9 mouse cellular contexts compared by ENCODE assay signal in genomic region chr8:95242826-95243571, GRCm38 (mm10). TPM values are rescaled to one million over a fixed set of nuclear protein-coding genes. Genes with fewer than 3 reads are reported as not detected.
A peak's percentile ranks its signal among the peaks of the same experiment; 100 is the strongest.
DNase-seq lines count a peak whose midpoint lies in the region; ATAC-seq lines count a peak whose summit lies in the region.
"Had no signal": no experiment of that assay in that cellular context is flagged by ENCODE, and none has a peak within 500 bp of the region (broad histone marks: within the 10 kb centered on the region; RNA-seq: fewer than 3 reads in every experiment).

No protein-coding gene starts in this region.

- WGBS in forebrain, embryonic 12.5 days, result 17% methylated on average over 12 of the region's 12 CpGs
- 22% methylated on average over 12 of the region's 12 CpGs for WGBS in kidney, embryonic 16.5 days
- 74% methylated on average over 12 of the region's 12 CpGs for WGBS in midbrain, embryonic 10.5 days
- 63% methylated on average over 12 of the region's 12 CpGs for WGBS in heart, embryonic 10.5 days

- H3K36me3 ChIP-seq in forebrain, embryonic 12.5 days (replicated peaks), result no peaks in the 10 kb centered on the region
- H3K36me3 ChIP-seq in kidney, embryonic 16.5 days (ENCODE audit: insufficient read depth, low read length), result no peaks in the 10 kb centered on the region
- no peaks in the 10 kb centered on the region for H3K36me3 ChIP-seq in midbrain, embryonic 10.5 days
- H3K36me3 ChIP-seq in heart, embryonic 10.5 days, result no peaks in the 10 kb centered on the region
- H3K36me3 ChIP-seq: embryonic facial prominence, embryonic 13.5 days had no signal

- H3K9me3 ChIP-seq in forebrain, embryonic 12.5 days, result no peaks in the 10 kb centered on the region
- no peaks in the 10 kb centered on the region for H3K9me3 ChIP-seq in kidney, embryonic 16.5 days (ENCODE audit: low read length)
- no peaks in the 10 kb centered on the region for H3K9me3 ChIP-seq in midbrain, embryonic 10.5 days (replicated peaks)
- no peaks in the 10 kb centered on the region for H3K9me3 ChIP-seq in heart, embryonic 10.5 days
- H3K9me3 ChIP-seq: embryonic facial prominence, embryonic 13.5 days had no signal

- peak; percentile 31 for DNase-seq in gastrocnemius, postnatal 14 days
- no peak for DNase-seq in gastrocnemius, postnatal 36 days
- no peak for DNase-seq in midbrain, embryonic 10.5 days (ENCODE audit: low spot score)
- DNase-seq in spleen, postnatal 36 days (ENCODE audit: low spot score in 2 of 2), result no peak
- DNase-seq in heart, embryonic 10.5 days (ENCODE audit: low spot score), result no peak
- DNase-seq in c-Kit-positive CD71-positive TER-119-positive erythroid progenitor cells, embryonic 14.5 days (ENCODE audit: low spot score), result no peak

- 0 out of 2 replicates have a peak overlapping the region, but pooled peaks have one; percentile 36 for H3K9ac ChIP-seq in forebrain, embryonic 12.5 days
- H3K9ac ChIP-seq in kidney, embryonic 16.5 days (replicated peaks; ENCODE audit: low read length), result no peak overlapping the region; the same call in 1 of the 2 replicates
- H3K9ac ChIP-seq: embryonic facial prominence, embryonic 13.5 days had no signal

- peak overlapping the region; percentile 95 for H3K27ac ChIP-seq in forebrain, embryonic 12.5 days
- H3K27ac ChIP-seq in kidney, embryonic 16.5 days (ENCODE audit: low read length), result no peak overlapping the region; the same call in 1 of the 2 replicates
- peak overlapping the region; percentile 56; the same call in 1 of the 2 replicates for H3K27ac ChIP-seq in midbrain, embryonic 10.5 days (replicated peaks)
- H3K27ac ChIP-seq in heart, embryonic 10.5 days, result no peak overlapping the region
- H3K27ac ChIP-seq: embryonic facial prominence, embryonic 13.5 days had no signal

- H3K27me3 ChIP-seq in forebrain, embryonic 12.5 days, result no peaks in the 10 kb centered on the region
- H3K27me3 ChIP-seq in kidney, embryonic 16.5 days (ENCODE audit: insufficient read depth, low read length), result no peaks in the 10 kb centered on the region
- no peaks in the 10 kb centered on the region for H3K27me3 ChIP-seq in midbrain, embryonic 10.5 days (ENCODE audit: low read depth, poor library complexity, severe bottlenecking)
- H3K27me3 ChIP-seq in heart, embryonic 10.5 days (ENCODE audit: insufficient read depth, poor library complexity, severe bottlenecking), result no peaks in the 10 kb centered on the region
- H3K27me3 ChIP-seq: embryonic facial prominence, embryonic 13.5 days had no signal

- peak; percentile 86 for ATAC-seq in forebrain, embryonic 12.5 days (ENCODE audit: low FRiP score)
- ATAC-seq in kidney, embryonic 16.5 days (ENCODE audit: low FRiP score, low TSS enrichment), result peak; percentile 28; the same call in 1 of the 2 replicates

- peak overlapping the region; percentile 31 for H3K4me2 ChIP-seq in forebrain, embryonic 12.5 days
- no peak overlapping the region; the same call in 1 of the 2 replicates for H3K4me2 ChIP-seq in kidney, embryonic 16.5 days (replicated peaks; ENCODE audit: low read depth, low read length)
- H3K4me2 ChIP-seq: embryonic facial prominence, embryonic 13.5 days had no signal

- no peak overlapping the region for H3K4me3 ChIP-seq in forebrain, embryonic 12.5 days (replicated peaks)
- no peak overlapping the region for H3K4me3 ChIP-seq in kidney, embryonic 16.5 days (ENCODE audit: low read length)
- H3K4me3 ChIP-seq in midbrain, embryonic 10.5 days, result no peak overlapping the region
- H3K4me3 ChIP-seq in heart, embryonic 10.5 days, result no peak overlapping the region
- H3K4me3 ChIP-seq: embryonic facial prominence, embryonic 13.5 days had no signal

- H3K4me1 ChIP-seq in forebrain, embryonic 12.5 days, result peaks cover 39% of the 10 kb centered on the region
- H3K4me1 ChIP-seq in kidney, embryonic 16.5 days (ENCODE audit: insufficient read depth, low read length), result peaks cover 11% of the 10 kb centered on the region
- peaks cover 8% of the 10 kb centered on the region; the same call in 1 of the 2 replicates for H3K4me1 ChIP-seq in midbrain, embryonic 10.5 days
- H3K4me1 ChIP-seq in heart, embryonic 10.5 days, result peaks cover 10% of the 10 kb centered on the region

- intact Hi-C loops in gastrocnemius, postnatal 14 days (cut with DNase I; ENCODE audit: low total_unique reads), result no loop called here
- intact Hi-C loops in gastrocnemius, postnatal 36 days (cut with DNase I), result no loop called here

RNA-seq across cellular contexts. Expression of gene Kifc3, which starts 40.4 kb away (rescaled TPM):
- 10 to 100 TPM; 11.2 to 11.5 TPM for total RNA-seq in gastrocnemius, postnatal 14 days (2021)
- total RNA-seq in gastrocnemius, postnatal 36 days (2021), result 10 to 100 TPM in 1 of 2 experiments, 1 to 10 TPM in 1; 6.9 to 10.9 TPM
- 7.8 and 8.3 TPM in 2 replicates for polyA plus RNA-seq in forebrain, embryonic 12.5 days (2016; fragmentation: Nextera tagmentation; extraction: Ambion mirVana)
- 32.5 and 37.7 TPM in 2 replicates for polyA plus RNA-seq in kidney, embryonic 16.5 days (2015; fragmentation: Nextera tagmentation; extraction: Ambion mirVana)
- polyA plus RNA-seq in midbrain, embryonic 10.5 days (2016; fragmentation: Nextera tagmentation; extraction: Ambion mirVana), result 4.1 and 5.2 TPM in 2 replicates
- polyA plus RNA-seq in heart, embryonic 10.5 days (2016; fragmentation: Nextera tagmentation; extraction: Ambion mirVana), result 13.9 and 15.3 TPM in 2 replicates

Comparison
In these comparisons a context has a peak if more than half of its experiments do, and no peak if none do; other contexts are left out.
1. H3K27ac ChIP-seq: peak in forebrain, embryonic 12.5 days (single experiment) and midbrain, embryonic 10.5 days (single experiment); none in kidney, embryonic 16.5 days (single experiment) and heart, embryonic 10.5 days (single experiment).